Mouse (Mus musculus) CH12.LX (cell line): ENCODE data around the gene Dnajc6. TPM values are rescaled to one million over a fixed set of nuclear protein-coding genes. Genes with fewer than 3 reads are reported as not detected.

Source experiments
- DNase-seq: peaks from one replicate; pipeline ENCODE4 v3.0.0-alpha.2; 2013; ENCODE audit errors: extremely low read depth
- H3K27ac ChIP-seq: 2 replicates; pipeline ENCODE4 v1.5.1; 2012; ENCODE audit warnings: low read depth, mild to moderate bottlenecking, control low read depth, moderate library complexity; ENCODE audit not compliant: insufficient read depth
- H3K27me3 ChIP-seq: replicated peaks from 2 replicates; pipeline ENCODE3; 2012; ENCODE audit warnings: inconsistent platforms
- H3K36me3 ChIP-seq, 2 experiments: replicated peaks in 1 of 2; 2 replicates each; pipeline versions ENCODE3 to v1.6.1; 2012; ENCODE audit warnings: inconsistent platforms in 1 of 2, low read length in 1 of 2, mild to moderate bottlenecking in 1 of 2, mixed read lengths in 1 of 2, moderate library complexity in 1 of 2; ENCODE audit not compliant: control insufficient read depth in 1 of 2, insufficient read depth in 1 of 2
- H3K4me1 ChIP-seq, 2 experiments: 2 replicates each; pipeline ENCODE4 v1.6.1; 2012; ENCODE audit warnings: inconsistent platforms in 1 of 2, moderate library complexity in 1 of 2; ENCODE audit not compliant: insufficient read depth in 2 of 2, control insufficient read depth in 1 of 2
- H3K4me2 ChIP-seq: 2 replicates; pipeline ENCODE4 v1.6.1; 2012; ENCODE audit warnings: low read depth, mild to moderate bottlenecking, control low read depth; ENCODE audit not compliant: poor library complexity, insufficient read depth, severe bottlenecking
- H3K4me3 ChIP-seq, 3 experiments: fragments of 150-350 bp in 1 of 3; sonication (generic) in 1 of 3; replicated peaks in 1 of 3; 2 replicates each; pipeline versions ENCODE3 to v1.5.1; 2011 to 2012; ENCODE audit warnings: low read depth in 2 of 3, low read length in 2 of 3, mild to moderate bottlenecking in 2 of 3, moderate library complexity in 2 of 3, control low read depth in 1 of 3, improper control_type of control experiment in 1 of 3, inconsistent platforms in 1 of 3, mixed read lengths in 1 of 3; ENCODE audit not compliant: poor library complexity in 1 of 3
- H3K79me2 ChIP-seq: replicated peaks from 2 replicates; pipeline ENCODE4 v1.6.1; 2012; ENCODE audit warnings: mild to moderate bottlenecking, moderate library complexity; ENCODE audit not compliant: control insufficient read depth, poor library complexity, insufficient read depth, severe bottlenecking; ENCODE audit errors: extremely low read depth
- H3K9ac ChIP-seq: 2 replicates; pipeline ENCODE4 v1.6.1; 2012; ENCODE audit warnings: low read depth, mild to moderate bottlenecking, control low read depth, moderate library complexity; ENCODE audit not compliant: insufficient read depth
- H3K9me3 ChIP-seq: replicated peaks from 2 replicates; pipeline ENCODE3; 2012; ENCODE audit warnings: low read length, inconsistent platforms, mixed read lengths
- CHD1 ChIP-seq: IDR thresholded peaks from 2 replicates; pipeline ENCODE4 v1.6.1; 2012; ENCODE audit warnings: low read depth, low read length, improper control_type of control experiment, inconsistent platforms
- CTCF ChIP-seq, 2 experiments: IDR thresholded peaks in 1 of 2; conservative IDR thresholded peaks in 1 of 2; 2 replicates each; pipeline ENCODE4 v1.5.1; 2011 to 2012; ENCODE audit warnings: low read depth in 2 of 2, low read length in 2 of 2, improper control_type of control experiment in 1 of 2, inconsistent platforms in 1 of 2, mild to moderate bottlenecking in 1 of 2, moderate library complexity in 1 of 2
- E2F4 ChIP-seq: IDR thresholded peaks from 2 replicates; pipeline ENCODE4 v1.6.1; 2011; ENCODE audit warnings: low read depth, low read length, improper control_type of control experiment; ENCODE audit not compliant: insufficient replicate concordance
- ELF1 ChIP-seq: IDR thresholded peaks from 2 replicates; pipeline ENCODE4 v1.6.1; 2014; ENCODE audit warnings: low read depth, mild to moderate bottlenecking, inconsistent platforms, low read length, improper control_type of control experiment
- EP300 ChIP-seq: IDR thresholded peaks from 2 replicates; pipeline ENCODE4 v1.6.1; 2011; ENCODE audit warnings: low read length, improper control_type of control experiment
- ETS1 ChIP-seq: conservative IDR thresholded peaks from 2 replicates; pipeline ENCODE4 v1.6.1; 2012; ENCODE audit warnings: low read depth, mild to moderate bottlenecking, inconsistent platforms, low read length, improper control_type of control experiment, moderate library complexity
- HCFC1 ChIP-seq: IDR thresholded peaks from 2 replicates; pipeline ENCODE4 v1.6.1; 2012; ENCODE audit warnings: low read depth, mild to moderate bottlenecking, inconsistent platforms, low read length, improper control_type of control experiment
- IRF4 ChIP-seq: IDR thresholded peaks from 2 replicates; pipeline ENCODE4 v1.6.1; 2014; ENCODE audit warnings: low read depth, mild to moderate bottlenecking, inconsistent platforms, low read length, improper control_type of control experiment
- JUN ChIP-seq: IDR thresholded peaks from 2 replicates; pipeline ENCODE4 v1.6.1; 2011; ENCODE audit warnings: low read depth, mild to moderate bottlenecking, low read length, improper control_type of control experiment, moderate library complexity; ENCODE audit not compliant: insufficient read depth
- JUND ChIP-seq: conservative IDR thresholded peaks from 2 replicates; pipeline ENCODE4 v1.6.1; 2011; ENCODE audit warnings: low read depth, low read length, improper control_type of control experiment
- KAT2A ChIP-seq: IDR thresholded peaks from 2 replicates; pipeline ENCODE4 v1.6.1; 2012; ENCODE audit warnings: low read length, improper control_type of control experiment, inconsistent platforms; ENCODE audit not compliant: insufficient replicate concordance
- MAFK ChIP-seq: IDR thresholded peaks from 2 replicates; pipeline ENCODE4 v1.6.1; 2011; ENCODE audit warnings: low read length, improper control_type of control experiment; ENCODE audit not compliant: insufficient replicate concordance
- MAZ ChIP-seq: IDR thresholded peaks from 2 replicates; pipeline ENCODE4 v1.6.1; 2012; ENCODE audit warnings: low read depth, mild to moderate bottlenecking, inconsistent platforms, low read length, improper control_type of control experiment, moderate library complexity
- MEF2A ChIP-seq: IDR thresholded peaks from 2 replicates; pipeline ENCODE4 v1.6.1; 2014; ENCODE audit warnings: low read depth, mild to moderate bottlenecking, inconsistent platforms, low read length, improper control_type of control experiment, borderline replicate concordance
- MXI1 ChIP-seq: IDR thresholded peaks from 2 replicates; pipeline ENCODE4 v1.6.1; 2011; ENCODE audit warnings: mild to moderate bottlenecking, low read depth, low read length, improper control_type of control experiment
- MYC ChIP-seq: IDR thresholded peaks from 2 replicates; pipeline ENCODE4 v1.6.1; 2011; ENCODE audit warnings: low read depth, mild to moderate bottlenecking, improper control_type of control experiment, low read length
- NELFE ChIP-seq: IDR thresholded peaks from 2 replicates; pipeline ENCODE4 v1.6.1; 2011; ENCODE audit warnings: low read depth, low read length, improper control_type of control experiment
- NRF1 ChIP-seq: IDR thresholded peaks from 2 replicates; pipeline ENCODE4 v1.6.1; 2014; ENCODE audit warnings: low read depth, mild to moderate bottlenecking, inconsistent platforms, low read length, improper control_type of control experiment, moderate library complexity
- PAX5 ChIP-seq: IDR thresholded peaks from 2 replicates; pipeline ENCODE4 v1.6.1; 2012; ENCODE audit warnings: low read length, inconsistent platforms, mixed read lengths
- POLR2AphosphoS2 ChIP-seq: IDR thresholded peaks from 2 replicates; pipeline ENCODE4 v1.6.1; 2011; ENCODE audit warnings: low read depth, low read length, improper control_type of control experiment
- RAD21 ChIP-seq: IDR thresholded peaks from 2 replicates; pipeline ENCODE4 v1.6.1; 2011; ENCODE audit warnings: low read depth, mild to moderate bottlenecking, low read length, improper control_type of control experiment, moderate library complexity
- RCOR1 ChIP-seq: conservative IDR thresholded peaks from 2 replicates; pipeline ENCODE4 v1.6.1; 2012; ENCODE audit warnings: low read depth, mild to moderate bottlenecking, inconsistent platforms, low read length, improper control_type of control experiment
- SIN3A ChIP-seq: IDR thresholded peaks from 2 replicates; pipeline ENCODE4 v1.6.1; 2012; ENCODE audit warnings: low read length, improper control_type of control experiment, inconsistent platforms
- SMC3 ChIP-seq: IDR thresholded peaks from 2 replicates; pipeline ENCODE4 v1.6.1; 2011; ENCODE audit warnings: low read depth, low read length, improper control_type of control experiment
- TBP ChIP-seq: conservative IDR thresholded peaks from 2 replicates; pipeline ENCODE4 v1.6.1; 2011; ENCODE audit warnings: low read depth, low read length, improper control_type of control experiment
- TCF12 ChIP-seq: IDR thresholded peaks from 2 replicates; pipeline ENCODE4 v1.6.1; 2014; ENCODE audit warnings: low read depth, mild to moderate bottlenecking, inconsistent platforms, low read length, improper control_type of control experiment
- UBTF ChIP-seq: IDR thresholded peaks from 2 replicates; pipeline ENCODE4 v1.6.1; 2012; ENCODE audit warnings: low read depth, mild to moderate bottlenecking, inconsistent platforms, low read length, improper control_type of control experiment, moderate library complexity
- USF1 ChIP-seq: IDR thresholded peaks from 2 replicates; pipeline ENCODE4 v1.6.1; 2014; ENCODE audit warnings: low read depth, mild to moderate bottlenecking, inconsistent platforms, low read length, improper control_type of control experiment
- ZKSCAN1 ChIP-seq: IDR thresholded peaks from 2 replicates; pipeline ENCODE4 v1.6.1; 2012; ENCODE audit warnings: low read depth, inconsistent platforms, low read length, improper control_type of control experiment, borderline replicate concordance
- dilution Hi-C: fragments of 300-500 bp; cut with MboI; formaldehyde crosslinking; loops from 2 replicates; pipeline ENCODE4 v1.14.3; 2020; ENCODE audit warnings: low sequenced_read_pairs; ENCODE audit not compliant: extremely low pct_unique_long_range_greater_than_20kb, extremely low pct_ligation_motif_present
- in situ Hi-C: fragments of 300-500 bp; cut with MboI; formaldehyde crosslinking; loops from 3 replicates; pipeline ENCODE4 v1.14.3; 2019; ENCODE audit warnings: low sequenced_read_pairs, low pct_ligation_motif_present, low pct_unique_long_range_greater_than_20kb, mixed read lengths
- polyA plus RNA-seq: library from polyadenylated mRNA; unstranded; fragments of >175 nt; gene quantifications from 2 replicates; pipeline ENCODE4 v1.2.1, GENCODE M21; 2012; ENCODE audit warnings: low read depth; ENCODE audit not compliant: insufficient read length
- total RNA-seq, 2 experiments: library from RNA; depleted of rRNA; stranded (reverse); fragments of 300-350 nt in 1 of 2; fragments of >200 nt in 1 of 2; gene quantifications; 2 replicates each; pipeline ENCODE4 v1.2.3; 2012 to 2014

Dnajc6 gene
- total and polyA plus RNA-seq, 3 experiments = not detected

GRCm38 (mm10) chr4:101617742-101618141 is 121.3 kb downstream of the Dnajc6 start:
- Histone ChIP-seq H3K9ac (no peak overlapping the region), H3K4me3 (no peak overlapping the region), H3K4me1 (peaks cover 0 to 6% of the 10 kb centered on the region in 2 experiments; a peak in 2 of 4 replicates), H3K79me2 (no peaks in the 10 kb centered on the region), H3K9me3 (no peaks in the 10 kb centered on the region), H3K27ac (no peak overlapping the region), H3K27me3 (no peaks in the 10 kb centered on the region), H3K36me3 (no peaks in the 10 kb centered on the region), H3K4me2 (no peak overlapping the region)
- dilution Hi-C loops (no loop called here), in situ Hi-C loops (no loop called here)
- no peak for DNase-seq
- TF ChIP-seq SIN3A = no peak
- no peak for TF ChIP-seq MEF2A
- TF ChIP-seq KAT2A = no peak
- TF ChIP-seq NRF1 = no peak
- no peak for TF ChIP-seq MAZ
- no peak for TF ChIP-seq RCOR1
- TF ChIP-seq UBTF = no peak
- TF ChIP-seq USF1 = no peak
- TF ChIP-seq EP300 = no peak
- no peak for TF ChIP-seq TCF12
- TF ChIP-seq RAD21 = peak; percentile 35
- TF ChIP-seq CTCF (conservative IDR thresholded peaks at IDR 0.05 in 1 of 2, IDR thresholded peaks at IDR 0.05 in 1 of 2; ENCODE audit: low read depth in 2 of 2, low read length in 2 of 2) = peak in 1 of 2 experiments; percentile 40; a peak in 2 of 4 replicates
- TF ChIP-seq SMC3 = no peak; the same call in 1 of the 2 replicates
- TF ChIP-seq PAX5 = no peak

DNA sequence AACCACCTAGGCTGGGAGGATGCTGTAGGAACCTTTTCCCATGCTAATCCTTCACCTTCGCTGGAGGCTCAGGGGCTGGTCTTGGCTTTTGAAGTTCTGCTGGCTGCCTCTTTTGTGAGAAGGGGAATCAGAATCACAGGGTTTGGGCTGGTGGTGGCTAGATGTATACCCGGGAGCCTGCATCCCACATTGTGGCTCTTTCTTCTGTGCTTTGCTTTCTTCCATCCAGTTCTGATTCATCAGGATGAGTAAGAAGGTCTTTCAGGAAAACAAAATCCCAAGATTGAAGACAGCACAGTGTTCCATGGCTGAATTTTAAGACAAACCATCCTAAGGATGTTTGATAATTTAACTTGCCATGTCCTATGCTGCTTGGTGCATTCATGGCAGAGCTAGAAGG is 123.8 kb downstream of the Dnajc6 start:
- H3K9ac ChIP-seq = no peak overlapping the region
- no peaks in the 10 kb centered on the region for H3K79me2 ChIP-seq
- H3K9me3 ChIP-seq = no peaks in the 10 kb centered on the region
- in situ Hi-C loops = no loop called here
- no peaks in the 10 kb centered on the region for H3K36me3 ChIP-seq
- TF ChIP-seq NELFE (no peak), MAZ (no peak), ETS1 (no peak), TBP (no peak), CHD1 (no peak), E2F4 (no peak), JUND (no peak), IRF4 (no peak), CTCF (conservative IDR thresholded peaks at IDR 0.05 in 1 of 2, IDR thresholded peaks at IDR 0.05 in 1 of 2; ENCODE audit: low read depth in 2 of 2, low read length in 2 of 2) (no peak), HCFC1 (no peak), SIN3A (no peak), MAFK (no peak), JUN (no peak), ZKSCAN1 (no peak), MXI1 (no peak), ELF1 (no peak), POLR2AphosphoS2 (no peak), MYC (no peak)
- no peak for DNase-seq
- no peak overlapping the region for H3K4me2 ChIP-seq
- peaks cover 0 to 6% of the 10 kb centered on the region in 2 experiments; a peak in 2 of 4 replicates for H3K4me1 ChIP-seq
- H3K27me3 ChIP-seq = no peaks in the 10 kb centered on the region
- dilution Hi-C loops = no loop called here
- H3K27ac ChIP-seq = no peak overlapping the region
- no peak overlapping the region for H3K4me3 ChIP-seq
